Mouse (Mus musculus) hematopoietic stem cell, adult 5-6 weeks (primary cell): ENCODE results near the gene Chrna3. TPM values are rescaled to one million over a fixed set of nuclear protein-coding genes. Genes with fewer than 3 reads are reported as not detected.

Source experiments
- ATAC-seq, 2 experiments: fragments of 125-278 bp in 1 of 2; replicated peaks in 1 of 2; 2 replicates each; pipeline ENCODE4 v1.8.0; 2016 to 2017; ENCODE audit warnings: inconsistent platforms in 2 of 2, mild to moderate bottlenecking in 2 of 2, moderate number of reproducible peaks in 2 of 2, low read depth in 1 of 2, moderate TSS enrichment in 1 of 2; ENCODE audit not compliant: low FRiP score in 2 of 2, poor library complexity in 2 of 2, severe bottlenecking in 2 of 2, insufficient read depth in 1 of 2, low TSS enrichment in 1 of 2
- total RNA-seq: library from RNA; stranded (forward); fragments of 172-1452, 232-1000 nt; gene quantifications from 2 replicates; pipeline ENCODE4 v1.2.3, GENCODE M21; 2017

Chrna3 gene
- total RNA-seq = not detected in 2 replicates

DNA sequence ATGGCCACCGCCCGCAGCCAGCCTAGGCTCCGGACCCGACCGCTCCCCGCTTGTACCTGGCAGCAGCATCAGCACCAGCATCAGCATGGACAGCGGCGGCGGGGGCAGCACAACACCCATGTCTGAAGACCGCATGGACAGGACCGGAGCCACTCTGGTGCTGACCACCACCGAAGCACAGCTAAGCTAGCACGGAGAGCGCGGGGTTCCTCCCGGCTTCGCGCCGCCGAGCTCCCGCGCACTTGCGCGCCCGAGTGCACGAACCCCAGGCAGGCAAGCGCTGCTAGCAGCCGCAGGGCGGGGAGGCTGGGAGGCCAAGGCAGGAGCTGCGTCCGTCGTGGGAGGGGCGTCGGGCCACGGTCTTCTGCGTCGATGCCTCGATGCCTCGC, at the start of gene Chrna3:
Gene Chrna3, minus strand, starts transcription at position 288 of the 389 bp plus-strand sequence.
- no peak for ATAC-seq

DNA sequence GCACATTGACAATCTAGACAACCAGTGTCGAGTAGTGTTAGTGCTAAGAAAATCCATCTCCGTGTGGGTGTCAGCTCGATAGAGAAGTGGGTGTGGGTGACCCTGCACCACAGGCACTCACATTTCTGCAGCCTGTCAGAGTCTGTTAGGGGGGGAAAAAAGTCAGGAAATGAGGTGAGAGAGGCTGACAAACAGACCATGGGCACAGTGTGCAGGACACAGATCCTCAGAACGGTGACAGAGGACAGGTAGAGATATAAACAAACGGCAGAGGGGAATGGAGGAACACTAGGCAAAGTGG, 41.6 kb upstream of the Chrna3 start:
- no peak for ATAC-seq

DNA sequence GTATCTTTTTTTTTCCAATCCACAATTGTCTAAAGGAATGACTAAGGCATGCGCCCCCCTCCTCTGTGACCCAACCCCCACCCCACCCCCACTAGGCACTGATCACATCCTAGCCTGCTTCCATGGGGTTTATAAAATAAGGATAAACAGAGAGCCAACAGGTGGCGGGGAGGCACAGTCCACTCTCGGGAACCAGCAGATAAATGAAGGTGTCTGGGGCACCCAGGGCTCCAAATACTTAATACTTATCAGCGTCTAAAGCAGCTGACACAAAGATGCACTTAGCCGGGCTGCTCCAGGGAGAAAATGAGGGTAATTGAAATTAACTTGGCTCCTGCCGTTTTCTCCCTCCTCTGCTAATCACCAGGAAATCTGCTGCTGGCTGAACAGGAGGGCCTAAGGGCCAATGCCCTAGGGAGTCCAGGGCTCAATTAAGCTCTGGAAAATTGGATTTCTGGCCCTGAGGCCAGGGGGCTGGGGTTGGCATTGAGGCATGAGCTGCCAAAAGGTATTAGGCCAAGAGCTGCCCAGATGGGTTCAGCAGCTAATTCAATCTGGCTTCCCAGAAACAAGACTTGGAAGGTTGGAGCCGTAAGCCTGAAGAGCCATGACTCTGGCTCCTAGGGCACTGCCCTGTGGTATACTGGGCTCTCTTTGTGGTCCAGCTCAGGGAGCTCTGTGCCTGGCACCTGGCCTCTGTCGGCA, 41.0 kb upstream of the Chrna3 start:
- no peak; a peak in 1 of 4 replicates for ATAC-seq

DNA sequence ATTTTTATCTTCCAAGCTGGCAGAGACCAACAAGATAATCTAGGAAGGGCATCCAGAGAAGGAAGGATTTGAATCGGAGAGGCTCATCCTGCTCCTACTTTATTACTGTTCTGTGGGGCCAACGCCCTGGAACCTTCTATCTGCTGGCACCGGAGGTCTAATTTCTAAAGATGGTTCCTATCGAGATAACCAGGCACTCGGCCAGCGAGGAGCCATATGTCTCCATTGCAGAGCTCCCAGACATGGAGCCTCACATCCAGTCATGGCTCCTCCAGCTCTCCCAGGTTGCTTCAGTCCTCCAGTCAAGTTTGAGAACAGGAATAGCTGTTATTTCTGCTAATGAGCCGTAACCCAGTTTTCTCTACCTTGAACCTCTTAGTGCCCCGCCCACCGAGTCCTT, 38.9 kb upstream of the Chrna3 start:
- no peak for ATAC-seq

DNA sequence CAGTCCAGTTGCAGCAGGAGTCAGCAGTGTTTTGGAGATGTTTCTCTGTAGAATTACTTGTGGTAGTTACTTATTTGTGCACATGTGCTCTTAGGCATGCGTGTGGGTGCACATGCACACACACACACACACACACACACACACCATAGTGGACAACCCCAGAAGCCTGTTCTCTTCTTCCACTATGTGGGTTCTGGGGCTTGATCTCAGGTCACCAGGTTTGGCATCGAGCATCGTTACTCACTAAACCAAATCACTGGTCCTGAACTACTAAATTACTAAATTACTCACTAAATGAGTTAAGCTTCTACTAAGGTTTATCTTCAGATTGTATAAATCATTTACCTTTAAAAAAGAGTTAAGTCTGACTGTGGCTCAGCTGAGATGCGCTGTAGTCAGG, 31.7 kb upstream of the Chrna3 start:
- no peak for ATAC-seq

DNA sequence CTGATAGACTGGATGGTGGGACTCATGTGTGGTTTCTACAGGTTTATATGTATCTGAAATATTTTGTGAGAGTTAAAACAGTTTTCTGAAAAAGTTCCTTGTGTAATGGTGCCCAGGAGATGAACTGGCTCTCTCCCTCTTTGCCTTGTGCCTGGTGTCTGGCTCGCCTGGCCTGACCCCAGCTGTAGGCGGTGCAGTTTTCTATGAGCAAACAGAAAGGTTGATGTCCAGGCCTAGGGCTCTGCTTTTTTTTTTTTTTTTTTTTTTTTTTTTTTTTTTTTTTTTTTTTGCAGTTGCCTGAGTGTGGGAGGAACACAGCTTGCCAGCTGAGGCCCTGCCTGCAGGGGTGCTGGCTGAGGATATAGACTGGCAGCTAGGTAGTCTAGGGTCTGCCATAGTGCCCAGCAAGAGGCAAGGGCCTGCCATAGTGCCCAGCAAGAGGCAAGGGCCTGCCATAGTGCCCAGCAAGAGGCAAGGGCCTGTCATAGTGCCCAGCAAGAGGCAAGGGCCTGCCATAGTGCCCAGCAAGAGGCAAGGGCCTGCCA, 29.1 kb upstream of the Chrna3 start:
- ATAC-seq = no peak

DNA sequence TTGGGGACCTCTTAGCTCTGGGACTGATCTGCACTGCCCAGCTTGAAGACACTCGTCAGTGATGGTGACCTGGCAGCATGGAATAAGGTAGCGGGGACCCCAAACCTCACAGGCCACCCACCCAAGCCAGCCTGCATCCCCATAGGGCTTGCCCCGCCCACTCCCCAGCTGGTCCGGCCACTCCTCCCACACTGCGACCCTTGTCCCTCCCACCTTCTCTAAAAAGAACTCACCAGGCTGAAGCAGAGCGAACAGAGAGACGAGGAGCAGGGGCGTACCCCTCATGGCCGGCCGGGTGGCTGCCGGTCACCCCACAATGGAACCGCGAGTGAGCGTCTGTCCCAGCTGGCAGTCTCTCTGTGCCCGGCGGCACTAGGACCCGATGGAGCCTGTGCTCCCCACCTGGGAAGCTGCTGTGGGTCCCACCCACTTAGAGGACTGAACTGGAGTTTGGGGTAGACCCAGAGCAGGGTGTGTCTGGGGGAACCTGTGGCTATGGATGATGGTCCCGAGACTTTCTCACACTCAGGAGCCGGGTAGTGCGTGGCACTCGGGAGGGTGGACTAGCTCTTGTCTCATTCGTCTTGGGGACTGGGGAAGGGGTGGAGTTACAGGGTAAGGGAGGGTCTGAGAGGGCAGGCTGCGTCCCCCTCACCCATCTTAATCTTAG, 22.0 kb upstream of the Chrna3 start, which contains the start of gene Chrnb4:
Gene Chrnb4, minus strand, starts transcription at position 569 of the 670 bp plus-strand sequence.
- peak; percentile 37 to 51 for ATAC-seq

DNA sequence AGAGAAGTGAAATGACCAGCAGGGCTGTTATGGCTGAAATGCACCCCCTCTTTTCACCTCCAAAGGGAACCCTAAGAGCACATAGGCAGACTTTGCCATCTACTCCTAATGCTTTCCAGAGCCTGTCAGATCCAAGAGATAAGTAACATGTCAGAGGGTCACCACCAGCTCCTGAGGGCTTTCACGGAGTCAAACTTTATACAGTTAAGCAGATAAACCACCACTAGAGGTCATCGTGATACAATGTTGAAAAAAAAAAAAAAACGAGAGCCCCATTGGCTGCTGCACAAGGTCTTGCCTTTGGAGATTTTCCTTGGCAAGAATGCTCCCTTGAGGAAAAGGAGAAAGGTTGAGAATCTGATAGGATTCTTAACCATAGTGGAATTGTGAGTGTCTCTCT, 20.4 kb upstream of the Chrna3 start:
- ATAC-seq = peak; percentile 22 to 31; a peak in 2 of 4 replicates

DNA sequence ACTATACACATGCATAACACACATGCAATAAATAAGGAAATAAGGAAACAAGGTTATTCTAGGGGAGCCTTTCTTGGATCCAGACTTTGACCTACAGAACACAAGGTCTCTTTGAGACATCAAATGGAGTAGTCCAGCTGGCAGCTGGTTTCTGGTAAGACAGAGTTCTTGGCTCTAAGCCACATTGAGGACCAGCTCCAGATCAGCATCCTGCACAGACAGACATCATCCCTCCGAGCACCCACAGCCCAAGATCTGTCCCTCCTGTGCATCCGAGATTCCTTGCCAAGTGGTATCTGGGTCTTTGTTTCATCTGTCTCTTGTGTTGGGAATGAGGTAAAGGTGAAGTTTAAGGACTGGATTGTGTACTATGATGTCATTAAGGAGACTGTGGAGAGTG, 18.6 kb upstream of the Chrna3 start:
- ATAC-seq = no peak

DNA sequence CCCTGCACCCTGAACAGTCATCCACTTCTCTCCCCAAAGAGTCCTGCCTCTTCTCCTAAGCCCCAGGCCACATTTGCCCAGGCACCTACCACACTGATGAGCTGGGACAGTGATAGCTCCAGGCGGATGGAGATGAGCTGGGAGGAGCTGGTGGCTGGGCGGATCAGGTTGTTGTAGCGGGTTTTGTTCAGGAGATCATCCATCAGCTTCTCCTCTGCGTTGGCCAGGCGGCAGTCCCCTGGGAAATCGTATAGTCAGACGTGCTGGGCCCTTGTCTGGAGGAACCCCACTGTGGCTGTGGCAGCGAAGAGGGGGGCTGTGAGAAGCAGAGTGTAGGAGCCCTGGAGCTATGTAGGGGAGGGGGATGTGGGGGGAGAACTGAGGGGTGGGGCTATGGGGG, 17.3 kb upstream of the Chrna3 start:
- no peak for ATAC-seq

DNA sequence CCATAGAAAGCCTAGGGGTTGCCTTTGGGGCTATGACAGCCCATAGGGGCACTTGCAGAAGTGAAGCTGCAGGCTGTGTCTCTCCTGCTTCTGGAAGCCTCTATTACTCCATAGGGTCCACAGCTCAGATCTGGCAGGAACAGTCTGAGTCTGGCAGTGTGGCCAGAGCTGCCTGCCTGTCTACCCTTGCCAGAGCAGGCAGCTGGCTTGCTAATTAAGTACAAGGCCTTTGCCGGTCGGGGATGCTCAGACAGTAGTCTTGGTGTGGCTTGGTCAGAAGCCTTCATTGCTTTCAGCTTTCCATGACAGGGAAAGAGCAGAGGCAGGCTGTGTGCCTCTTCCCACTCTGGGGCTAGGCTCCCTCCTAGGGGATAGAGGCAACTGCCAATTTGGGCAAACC, 15.0 kb upstream of the Chrna3 start:
- no peak for ATAC-seq

DNA sequence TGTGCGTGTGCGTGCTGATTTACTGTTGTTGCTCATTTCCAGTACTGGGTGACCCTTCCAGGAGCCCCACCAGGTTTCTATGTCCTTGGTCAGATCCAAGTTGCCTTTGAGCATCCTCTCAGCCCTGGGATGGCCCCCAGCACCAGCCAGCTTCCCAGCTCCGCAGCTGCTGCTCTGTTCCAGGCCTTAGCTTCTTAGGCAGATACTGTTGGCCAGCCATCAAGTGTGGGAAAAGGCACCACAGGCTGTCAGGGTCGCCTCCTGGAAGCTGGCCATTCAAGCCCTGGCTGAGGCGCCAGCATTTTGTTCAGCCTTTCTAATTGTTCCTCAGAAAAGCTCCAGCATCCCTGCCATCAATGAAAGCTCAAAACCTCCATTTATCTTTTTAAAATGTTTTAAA, 13.6 kb upstream of the Chrna3 start:
- ATAC-seq = no peak

DNA sequence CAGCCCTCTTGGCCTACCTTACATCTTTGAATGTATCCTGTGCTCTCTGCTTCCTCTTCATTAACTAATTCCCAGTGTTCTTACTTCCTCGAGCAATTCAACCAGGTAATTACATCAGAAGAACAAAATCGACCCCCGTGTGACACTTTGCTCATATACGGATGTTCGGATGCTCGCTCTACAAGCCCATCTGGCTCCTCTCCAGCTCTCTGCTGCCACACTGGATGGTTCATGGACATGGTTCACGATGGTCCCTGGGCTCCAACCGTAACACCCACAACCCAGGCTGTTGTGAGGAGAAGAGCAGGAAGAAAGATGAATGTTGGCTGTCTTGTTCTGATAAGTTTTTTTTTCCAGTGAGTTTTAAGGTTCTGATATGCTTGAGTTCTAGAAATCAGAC, 12.6 kb upstream of the Chrna3 start:
- ATAC-seq = no peak

DNA sequence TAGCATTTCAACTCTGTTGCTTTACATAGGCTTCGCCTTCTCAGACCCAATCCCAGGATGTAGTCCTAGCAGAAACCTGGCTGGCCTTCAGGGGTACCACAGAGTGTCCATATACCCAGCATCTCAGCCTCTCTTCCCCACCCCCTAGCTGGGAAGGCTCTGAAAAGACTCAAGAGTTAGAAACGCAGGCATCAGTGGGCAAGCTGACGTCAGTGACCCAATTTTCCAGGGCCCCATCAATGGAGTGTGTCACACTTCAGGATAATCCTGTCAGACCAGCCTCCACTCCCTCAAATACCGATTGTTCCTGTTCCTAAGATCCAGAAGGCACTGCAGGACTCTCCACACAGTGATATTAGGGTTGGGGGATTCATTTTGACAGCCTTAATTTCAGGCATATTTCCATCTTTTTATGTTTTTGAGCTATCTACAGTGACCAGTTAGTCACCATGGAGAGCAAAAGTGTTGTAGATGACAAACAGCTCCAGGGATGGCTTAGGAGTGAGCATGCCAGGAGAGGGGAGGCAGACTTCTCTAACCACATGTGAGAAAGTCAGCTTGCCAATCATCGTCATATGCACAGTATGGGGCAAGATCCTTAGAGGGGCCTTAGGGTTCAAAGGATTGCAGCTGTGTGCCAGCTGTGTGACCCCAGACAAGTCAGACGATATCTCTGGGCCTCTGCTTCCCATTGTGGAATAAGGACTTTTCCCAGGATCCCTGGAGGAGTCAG, 5.2 kb upstream of the Chrna3 start:
- ATAC-seq = no peak

DNA sequence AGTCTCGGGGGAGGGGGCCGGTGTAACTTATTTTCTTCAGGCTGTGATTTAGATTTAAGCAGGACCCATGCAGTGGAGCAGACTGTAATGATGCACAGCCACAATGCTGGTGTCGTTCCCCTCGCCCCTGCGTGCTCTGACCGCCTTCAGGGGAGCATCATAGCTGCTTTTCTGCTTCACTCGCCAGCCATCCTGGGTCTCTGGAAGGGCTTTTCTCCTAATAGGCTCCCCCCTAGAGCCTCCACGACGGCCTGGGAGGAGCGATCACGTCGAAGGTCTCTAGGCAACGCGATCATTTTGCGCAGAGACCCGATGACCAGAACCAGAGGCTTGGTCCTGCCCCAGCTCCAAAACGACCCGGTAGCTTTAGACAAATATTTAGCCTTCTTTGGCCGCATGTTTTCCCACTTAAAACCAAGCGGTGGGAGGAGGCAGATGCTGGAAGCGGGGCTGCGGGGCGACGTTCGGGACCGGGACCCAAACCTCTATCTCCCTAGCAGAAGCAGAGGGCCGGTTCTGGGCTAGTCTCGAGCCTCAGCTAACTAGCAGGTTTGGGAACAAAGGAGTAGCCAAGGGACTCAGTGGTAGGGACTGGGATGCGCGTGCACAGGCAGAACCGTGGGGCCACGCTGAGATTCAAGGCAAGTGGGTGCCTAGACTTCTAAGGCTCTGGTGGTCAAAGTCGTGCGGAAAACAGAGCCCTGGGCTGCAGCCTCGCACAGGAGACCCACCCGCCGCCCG, 658 bp downstream of the Chrna3 start:
- ATAC-seq = no peak

DNA sequence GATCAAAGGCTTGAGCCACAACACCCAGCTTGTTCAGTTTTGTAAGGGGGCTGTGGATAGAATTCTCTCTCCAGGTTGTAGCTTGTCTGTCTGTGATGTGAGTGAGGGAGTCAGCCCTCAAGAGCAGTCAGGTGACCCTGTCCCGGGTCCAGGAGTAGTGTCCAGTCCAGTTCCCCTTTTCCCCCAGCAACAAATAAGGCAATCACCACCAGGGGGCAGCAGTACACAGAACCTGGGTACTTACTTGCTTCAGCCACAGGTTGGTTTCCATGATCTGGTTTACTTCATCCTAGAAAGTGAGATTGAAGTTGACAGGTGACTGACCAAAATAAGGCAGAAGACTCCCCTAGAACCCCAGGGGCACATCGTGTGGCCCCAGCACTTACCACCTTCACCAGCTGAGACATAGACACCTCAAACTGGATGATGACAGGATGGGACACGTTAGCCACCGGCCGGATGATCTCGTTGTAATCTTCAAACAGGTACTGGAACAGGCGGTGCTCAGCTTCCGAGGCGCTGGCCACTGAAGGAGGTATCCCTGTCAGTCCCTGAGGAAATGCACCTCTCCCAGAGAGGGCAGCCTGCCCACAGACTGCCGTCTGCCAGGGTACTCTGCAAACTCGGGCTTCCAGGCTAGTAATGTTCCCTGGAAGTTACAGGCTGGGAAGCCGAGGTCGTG, 2.3 kb downstream of the Chrna3 start:
- peak; percentile 55 to 79 for ATAC-seq

DNA sequence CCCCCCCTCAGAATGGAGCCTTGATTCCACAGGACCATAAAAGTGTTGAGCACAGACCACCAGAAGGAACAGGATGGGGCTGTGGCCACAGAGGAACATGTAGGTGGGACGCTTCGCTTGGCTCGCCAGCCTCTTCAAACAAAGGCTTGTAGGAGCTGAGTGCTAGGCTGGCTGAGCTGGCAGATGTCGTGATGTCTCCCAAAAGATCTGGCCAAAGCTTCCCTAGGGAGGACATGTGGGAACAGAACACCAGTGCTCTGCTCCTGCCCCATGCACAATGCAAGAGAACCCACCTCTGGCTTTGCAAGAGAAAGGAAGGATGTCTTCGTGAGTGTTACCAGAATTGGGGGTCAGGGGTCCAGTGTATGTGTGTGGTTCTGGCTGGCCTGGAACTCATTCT, 3.0 kb downstream of the Chrna3 start:
- no peak for ATAC-seq
